ENCODE assay signal across 9 mouse cellular contexts in the genomic region with DNA sequence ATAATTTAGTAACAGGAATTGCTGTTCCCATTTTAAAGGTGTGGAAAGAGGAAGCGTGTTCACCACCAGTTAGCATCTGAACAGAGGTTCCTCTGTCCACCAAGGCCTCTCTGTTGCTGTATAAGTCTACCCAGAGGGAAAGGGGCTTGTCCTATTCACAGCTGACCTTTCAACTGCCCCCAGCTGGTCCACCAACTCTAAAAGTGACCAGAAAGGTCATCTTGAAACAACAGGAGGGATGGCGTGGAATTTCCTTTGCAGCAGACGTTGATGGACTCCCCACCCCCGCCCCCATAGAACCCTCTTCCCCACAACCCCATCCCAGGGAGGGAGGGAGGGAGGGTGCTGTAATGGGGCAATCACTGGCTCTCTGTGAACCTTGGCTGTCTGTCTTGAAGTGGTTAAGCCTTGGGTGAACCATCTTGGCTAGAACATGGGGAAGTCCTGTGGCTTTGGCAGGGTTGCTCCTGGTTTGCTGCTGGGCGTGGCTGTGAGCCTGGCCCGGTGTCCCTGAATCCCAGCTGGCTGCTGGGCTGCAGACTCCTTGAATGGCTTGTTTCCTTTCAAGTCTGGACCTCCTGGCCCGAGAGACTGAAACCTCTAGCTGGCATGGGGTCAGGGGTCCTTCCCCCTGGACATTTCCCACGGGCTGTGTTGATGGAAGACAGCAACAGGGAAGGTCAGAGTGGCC. TPM values are rescaled to one million over a fixed set of nuclear protein-coding genes. Genes with fewer than 3 reads are reported as not detected.
DNase-seq lines count a peak whose midpoint lies in the region; ATAC-seq and TF ChIP-seq lines count a peak whose summit lies in the region.
"Had no signal": no experiment of that assay in that cellular context is flagged by ENCODE, and none has a peak within 500 bp of the region (broad histone marks: within the 10 kb centered on the region; RNA-seq: fewer than 3 reads in every experiment).

No protein-coding gene starts in this region.

- TF ChIP-seq EP300 in lung, postnatal 0 days (IDR thresholded peaks at IDR 0.05), result no peak

- H3K36me3 ChIP-seq in forebrain, embryonic 10.5 days (replicated peaks), result no peaks in the 10 kb centered on the region; the same call in 1 of the 2 replicates
- no peaks in the 10 kb centered on the region for H3K36me3 ChIP-seq in forebrain, embryonic 16.5 days (ENCODE audit: control insufficient read depth, insufficient read depth)
- no peaks in the 10 kb centered on the region for H3K36me3 ChIP-seq in heart, embryonic 15.5 days
- no peaks in the 10 kb centered on the region for H3K36me3 ChIP-seq in kidney, embryonic 16.5 days (ENCODE audit: insufficient read depth, low read length)
- H3K36me3 ChIP-seq in lung, postnatal 0 days (ENCODE audit: insufficient read depth, low read length), result no peaks in the 10 kb centered on the region

- no peak for DNase-seq in forebrain, embryonic 10.5 days (ENCODE audit: extremely low spot score, low spot score)
- peak; percentile 75 for DNase-seq in embryo, embryonic 10.5 days (ENCODE audit: low spot score)
- DNase-seq in lung, postnatal 0 days (ENCODE audit: low spot score), result peak; percentile 89
- peak; percentile 69 for DNase-seq in ovary, postnatal 36 days (ENCODE audit: low spot score)
- DNase-seq in B cell, adult 2 months, result no peak

- H3K4me1 ChIP-seq in forebrain, embryonic 10.5 days, result peaks cover 74% of the 10 kb centered on the region
- H3K4me1 ChIP-seq in forebrain, embryonic 16.5 days (replicated peaks; ENCODE audit: control insufficient read depth, insufficient read depth, low read length), result peaks cover 54% of the 10 kb centered on the region
- H3K4me1 ChIP-seq in heart, embryonic 15.5 days (replicated peaks), result peaks cover 58% of the 10 kb centered on the region
- peaks cover 52% of the 10 kb centered on the region for H3K4me1 ChIP-seq in kidney, embryonic 16.5 days (ENCODE audit: insufficient read depth, low read length)
- H3K4me1 ChIP-seq in lung, postnatal 0 days (ENCODE audit: insufficient read depth, low read depth, low read length), result peaks cover 30% of the 10 kb centered on the region

- H3K4me2 ChIP-seq in forebrain, embryonic 16.5 days (ENCODE audit: low read length), result no peak overlapping the region; the same call in none of the 2 replicates
- H3K4me2 ChIP-seq in heart, embryonic 15.5 days, result peak overlapping the region; percentile 10; the same call in 1 of the 2 replicates
- 0 out of 2 replicates have a peak overlapping the region, but pooled peaks have one; percentile 8 for H3K4me2 ChIP-seq in kidney, embryonic 16.5 days (replicated peaks; ENCODE audit: low read depth, low read length)
- peak overlapping the region; percentile 49 for H3K4me2 ChIP-seq in lung, postnatal 0 days (replicated peaks; ENCODE audit: low read depth, low read length)

- 17% methylated on average over 8 of the region's 8 CpGs for WGBS in forebrain, embryonic 10.5 days
- 28% methylated on average over 8 of the region's 8 CpGs for WGBS in forebrain, embryonic 16.5 days
- 43% methylated on average over 8 of the region's 8 CpGs for WGBS in heart, embryonic 15.5 days
- 22% methylated on average over 8 of the region's 8 CpGs for WGBS in kidney, embryonic 16.5 days
- WGBS in lung, postnatal 0 days, result 25% methylated on average over 8 of the region's 8 CpGs

- no peak for ATAC-seq in forebrain, embryonic 16.5 days
- no peak for ATAC-seq in heart, embryonic 15.5 days (replicated peaks; ENCODE audit: insufficient number of reproducible peaks, insufficient read depth, low FRiP score, low read depth)
- no peak for ATAC-seq in kidney, embryonic 16.5 days (ENCODE audit: low FRiP score, low TSS enrichment)
- ATAC-seq in lung, postnatal 0 days, result peak; percentile 27

- peaks cover 21% of the 10 kb centered on the region for H3K27me3 ChIP-seq in forebrain, embryonic 10.5 days (ENCODE audit: poor library complexity, severe bottlenecking)
- H3K27me3 ChIP-seq in forebrain, embryonic 16.5 days (replicated peaks; ENCODE audit: control insufficient read depth, insufficient read depth, low read length), result no peaks in the 10 kb centered on the region
- no peaks in the 10 kb centered on the region for H3K27me3 ChIP-seq in heart, embryonic 15.5 days
- H3K27me3 ChIP-seq in kidney, embryonic 16.5 days (ENCODE audit: insufficient read depth, low read length), result no peaks in the 10 kb centered on the region
- no peaks in the 10 kb centered on the region for H3K27me3 ChIP-seq in lung, postnatal 0 days (replicated peaks; ENCODE audit: insufficient read depth, low read length)
- H3K27me3 ChIP-seq: CH12.LX had no signal

- TF ChIP-seq CTCF in lung, postnatal 0 days (IDR thresholded peaks at IDR 0.05), result no peak

- peak overlapping the region; percentile 11; the same call in 1 of the 2 replicates for H3K4me3 ChIP-seq in forebrain, embryonic 10.5 days
- H3K4me3 ChIP-seq in forebrain, embryonic 16.5 days (replicated peaks; ENCODE audit: low read length), result no peak overlapping the region
- no peak overlapping the region for H3K4me3 ChIP-seq in heart, embryonic 15.5 days
- H3K4me3 ChIP-seq in kidney, embryonic 16.5 days (ENCODE audit: low read length), result no peak overlapping the region
- H3K4me3 ChIP-seq in lung, postnatal 0 days (ENCODE audit: low read depth, low read length), result 0 out of 2 replicates have a peak overlapping the region, but pooled peaks have one; percentile 4

- H3K9me3 ChIP-seq in forebrain, embryonic 10.5 days, result no peaks in the 10 kb centered on the region
- H3K9me3 ChIP-seq in forebrain, embryonic 16.5 days (ENCODE audit: control insufficient read depth, low read length), result no peaks in the 10 kb centered on the region
- H3K9me3 ChIP-seq in heart, embryonic 15.5 days (replicated peaks), result no peaks in the 10 kb centered on the region
- H3K9me3 ChIP-seq in kidney, embryonic 16.5 days (ENCODE audit: low read length), result no peaks in the 10 kb centered on the region
- H3K9me3 ChIP-seq in lung, postnatal 0 days (ENCODE audit: low read length), result no peaks in the 10 kb centered on the region

- no peak overlapping the region for H3K9ac ChIP-seq in forebrain, embryonic 16.5 days (replicated peaks; ENCODE audit: low read depth, low read length)
- no peak overlapping the region for H3K9ac ChIP-seq in heart, embryonic 15.5 days
- H3K9ac ChIP-seq in kidney, embryonic 16.5 days (replicated peaks; ENCODE audit: low read length), result 0 out of 2 replicates have a peak overlapping the region, but pooled peaks have one; percentile 19
- no peak overlapping the region for H3K9ac ChIP-seq in lung, postnatal 0 days (replicated peaks; ENCODE audit: low read depth)

- peak overlapping the region; percentile 66 for H3K27ac ChIP-seq in forebrain, embryonic 10.5 days
- H3K27ac ChIP-seq in forebrain, embryonic 16.5 days (ENCODE audit: low read length), result no peak overlapping the region
- H3K27ac ChIP-seq in heart, embryonic 15.5 days, result 0 out of 2 replicates have a peak overlapping the region, but pooled peaks have one; percentile 17
- no peak overlapping the region for H3K27ac ChIP-seq in kidney, embryonic 16.5 days (ENCODE audit: low read length)
- H3K27ac ChIP-seq in lung, postnatal 0 days (ENCODE audit: low read length), result peak overlapping the region; percentile 73; the same call in 1 of the 2 replicates

RNA-seq across cellular contexts. Expression of a gene that starts 4.1 kb away (rescaled TPM):
- polyA plus RNA-seq in forebrain, embryonic 10.5 days (2016; fragmentation: Nextera tagmentation; extraction: Ambion mirVana), result 9.3 and 11.9 TPM in 2 replicates
- 16.3 and 18.1 TPM in 2 replicates for polyA plus RNA-seq in forebrain, embryonic 16.5 days (2015; fragmentation: Nextera tagmentation; extraction: Ambion mirVana)
- polyA plus RNA-seq in heart, embryonic 15.5 days (2015; fragmentation: Nextera tagmentation; extraction: Ambion mirVana), result 4.7 and 8.0 TPM in 2 replicates
- 11.2 and 11.4 TPM in 2 replicates for polyA plus RNA-seq in kidney, embryonic 16.5 days (2015; fragmentation: Nextera tagmentation; extraction: Ambion mirVana)
- polyA plus RNA-seq in lung, postnatal 0 days (2015; fragmentation: Nextera tagmentation; extraction: Ambion mirVana), result 21.7 and 25.7 TPM in 2 replicates

RNA-seq across cellular contexts. Expression of a gene that starts 55.8 kb away (rescaled TPM):
- polyA plus RNA-seq in forebrain, embryonic 10.5 days (2016; fragmentation: Nextera tagmentation; extraction: Ambion mirVana), result 762 and 795 TPM in 2 replicates
- polyA plus RNA-seq in forebrain, embryonic 16.5 days (2015; fragmentation: Nextera tagmentation; extraction: Ambion mirVana), result 503 and 525 TPM in 2 replicates
- polyA plus RNA-seq in heart, embryonic 15.5 days (2015; fragmentation: Nextera tagmentation; extraction: Ambion mirVana), result 437 and 490 TPM in 2 replicates
- polyA plus RNA-seq in kidney, embryonic 16.5 days (2015; fragmentation: Nextera tagmentation; extraction: Ambion mirVana), result 746 and 752 TPM in 2 replicates
- 594 and 625 TPM in 2 replicates for polyA plus RNA-seq in lung, postnatal 0 days (2015; fragmentation: Nextera tagmentation; extraction: Ambion mirVana)

Comparison
In these comparisons a context has a peak if more than half of its experiments do, and no peak if none do; other contexts are left out.
1. H3K27ac ChIP-seq: peak in forebrain, embryonic 10.5 days (single experiment), heart, embryonic 15.5 days (single experiment) and lung, postnatal 0 days (single experiment); none in forebrain, embryonic 16.5 days (single experiment) and kidney, embryonic 16.5 days (single experiment).
2. H3K4me3 ChIP-seq: peak in forebrain, embryonic 10.5 days (single experiment) and lung, postnatal 0 days (single experiment); none in forebrain, embryonic 16.5 days (single experiment), heart, embryonic 15.5 days (single experiment) and kidney, embryonic 16.5 days (single experiment).
3. DNase-seq: peak in embryo, embryonic 10.5 days (single experiment), lung, postnatal 0 days (single experiment) and ovary, postnatal 36 days (single experiment); none in forebrain, embryonic 10.5 days (single experiment) and B cell, adult 2 months (0 of 2).